ENCODE assay signal across 27 mouse cellular contexts in the genomic region with DNA sequence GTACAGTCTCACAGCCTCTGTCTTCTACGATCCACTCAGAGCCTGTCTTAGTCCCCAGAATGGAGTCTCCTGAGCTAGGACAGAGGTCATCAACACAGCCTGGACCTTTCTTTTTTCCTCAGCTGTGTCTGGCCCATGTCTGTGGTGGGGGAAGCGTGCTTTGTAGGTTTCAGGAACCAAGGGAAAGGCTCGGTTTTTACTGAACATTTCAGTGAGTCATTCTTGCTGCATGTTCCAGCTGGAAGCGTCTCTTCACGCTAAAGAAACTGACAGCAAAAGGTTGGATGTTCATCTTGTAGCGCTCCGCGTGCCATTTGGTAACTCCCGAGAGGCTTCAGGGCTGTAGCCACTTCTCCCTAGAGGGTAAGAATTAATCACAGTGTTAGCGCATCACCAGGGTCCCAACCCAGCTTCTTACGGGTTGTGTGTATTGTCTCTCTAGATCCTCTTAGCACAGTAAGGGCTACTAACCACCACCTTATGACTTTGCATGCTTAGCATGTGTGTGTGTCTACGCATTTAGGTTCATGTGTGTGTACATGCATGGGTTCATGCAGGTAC.
DNase-seq lines count a peak whose midpoint lies in the region; ATAC-seq and TF ChIP-seq lines count a peak whose summit lies in the region.
"Had no signal": no experiment of that assay in that cellular context is flagged by ENCODE, and none has a peak within 500 bp of the region (broad histone marks: within the 10 kb centered on the region; RNA-seq: fewer than 3 reads in every experiment).

No protein-coding gene starts in this region.

- H3K4me1 ChIP-seq in hindbrain, embryonic 10.5 days (replicated peaks): peaks cover 22% of the 10 kb centered on the region
- H3K4me1 ChIP-seq in hindbrain, embryonic 11.5 days (replicated peaks; ENCODE audit: control insufficient read depth, insufficient read depth, low read length): no peaks in the 10 kb centered on the region
- H3K4me1 ChIP-seq: hindbrain, embryonic 15.5 days; limb, embryonic 15.5 days; liver, embryonic 13.5 days had no signal

- 0 out of 2 replicates have a peak overlapping the region, but pooled peaks have one; percentile 16 for H3K27ac ChIP-seq in hindbrain, embryonic 10.5 days
- H3K27ac ChIP-seq in hindbrain, embryonic 11.5 days (ENCODE audit: low read depth, low read length): no peak overlapping the region
- H3K27ac ChIP-seq: forebrain, embryonic 10.5 days; hindbrain, embryonic 15.5 days; left cerebral cortex, adult 2 months; limb, embryonic 10.5 days; limb, embryonic 15.5 days; liver, embryonic 13.5 days; midbrain, embryonic 13.5 days had no signal

- no peak for ATAC-seq in hindbrain, embryonic 11.5 days (ENCODE audit: low FRiP score)
- ATAC-seq: CD4-positive, CD25-positive, alpha-beta regulatory T cell, adult 4 months; forebrain, embryonic 16.5 days; inflammation-experienced regulatory T-cells, adult 6 months; midbrain, embryonic 13.5 days had no signal

- WGBS in hindbrain, embryonic 10.5 days: 93% methylated on average over 12 of the region's 12 CpGs
- WGBS in hindbrain, embryonic 11.5 days: 92% methylated on average over 12 of the region's 12 CpGs

- TF ChIP-seq POLR2A in myocyte (IDR thresholded peaks at IDR 0.05; ENCODE audit: insufficient read length, low read depth): no peak

- no peaks in the 10 kb centered on the region for H3K27me3 ChIP-seq in hindbrain, embryonic 10.5 days (ENCODE audit: insufficient read depth, poor library complexity, severe bottlenecking)
- no peaks in the 10 kb centered on the region for H3K27me3 ChIP-seq in hindbrain, embryonic 11.5 days (ENCODE audit: control insufficient read depth, insufficient read depth, low read length)
- no peaks in the 10 kb centered on the region for H3K27me3 ChIP-seq in myocyte (ENCODE audit: control insufficient read depth, insufficient read depth, insufficient read length)
- H3K27me3 ChIP-seq: hindbrain, embryonic 15.5 days; limb, embryonic 15.5 days; liver, embryonic 13.5 days; midbrain, embryonic 13.5 days had no signal

- H3K9ac ChIP-seq in hindbrain, embryonic 11.5 days (ENCODE audit: low read depth, low read length): no peak overlapping the region
- H3K9ac ChIP-seq: hindbrain, embryonic 15.5 days; limb, embryonic 15.5 days; liver, embryonic 13.5 days; midbrain, embryonic 13.5 days had no signal

- H3K9me3 ChIP-seq in hindbrain, embryonic 10.5 days: peaks cover 5% of the 10 kb centered on the region; the same call in 1 of the 2 replicates
- no peaks in the 10 kb centered on the region for H3K9me3 ChIP-seq in hindbrain, embryonic 11.5 days (ENCODE audit: control insufficient read depth, low read length)
- H3K9me3 ChIP-seq: hindbrain, embryonic 15.5 days; limb, embryonic 15.5 days; liver, embryonic 13.5 days had no signal

- no peak overlapping the region for H3K4me3 ChIP-seq in hindbrain, embryonic 10.5 days
- H3K4me3 ChIP-seq in hindbrain, embryonic 11.5 days (ENCODE audit: low read depth, low read length): no peak overlapping the region
- H3K4me3 ChIP-seq in myocyte: no peak overlapping the region
- H3K4me3 ChIP-seq: forebrain, embryonic 10.5 days; hindbrain, embryonic 15.5 days; left cerebral cortex, adult 2 months; limb, embryonic 10.5 days; limb, embryonic 15.5 days; liver, embryonic 13.5 days; midbrain, embryonic 13.5 days had no signal

- no peaks in the 10 kb centered on the region for H3K36me3 ChIP-seq in hindbrain, embryonic 10.5 days
- H3K36me3 ChIP-seq in hindbrain, embryonic 11.5 days (ENCODE audit: control insufficient read depth, insufficient read depth, low read length): no peaks in the 10 kb centered on the region
- H3K36me3 ChIP-seq in myocyte (ENCODE audit: control insufficient read depth, insufficient read depth): no peaks in the 10 kb centered on the region
- H3K36me3 ChIP-seq: forebrain, embryonic 10.5 days; hindbrain, embryonic 15.5 days; limb, embryonic 10.5 days; limb, embryonic 15.5 days; liver, embryonic 13.5 days; midbrain, embryonic 13.5 days had no signal

- intact Hi-C loops in left cerebral cortex, postnatal 25 days (cut with DNase I): no loop called here
- intact Hi-C loops in left cerebral cortex, postnatal 10 days (cut with DNase I): no loop called here

- no peaks in the 10 kb centered on the region for H3K79me2 ChIP-seq in myocyte (ENCODE audit: control insufficient read depth, insufficient read depth)

- DNase-seq in hindbrain, embryonic 10.5 days (ENCODE audit: low spot score): no peak
- no peak for DNase-seq in hindbrain, embryonic 11.5 days (ENCODE audit: low spot score)
- DNase-seq in left cerebral cortex, postnatal 25 days (ENCODE audit: low spot score in 2 of 2): peak; percentile 13 to 48
- DNase-seq in left cerebral cortex, postnatal 10 days (ENCODE audit: extremely low spot score in 1 of 2, low spot score in 2 of 2): no peak
- DNase-seq in urinary bladder, postnatal 14 days (ENCODE audit: low spot score): peak; percentile 25
- DNase-seq in urinary bladder, postnatal 10 days (ENCODE audit: low spot score): no peak
- DNase-seq in adrenal gland, adult 8-10 months: no peak
- DNase-seq: adrenal gland, postnatal 36 days; cerebellum, adult 8-10 months; cerebellum, postnatal 25 days; gastrocnemius, postnatal 10 days; heart, postnatal 36 days; kidney, adult 11 months; liver, embryonic 13.5 days; lung, adult 18-20 months; lung, postnatal 36 days; thymus, postnatal 4 days had no signal

- H3ac ChIP-seq in myocyte (ENCODE audit: control insufficient read depth, insufficient read length): no peak overlapping the region

- H3K4me2 ChIP-seq in hindbrain, embryonic 11.5 days (replicated peaks; ENCODE audit: low read depth, low read length): no peak overlapping the region
- H3K4me2 ChIP-seq in myocyte (ENCODE audit: low read depth): peak overlapping the region; percentile 56
- H3K4me2 ChIP-seq: hindbrain, embryonic 15.5 days; limb, embryonic 15.5 days; liver, embryonic 13.5 days; midbrain, embryonic 13.5 days had no signal

TF ChIP-seq in myocyte, 11 proteins besides CTCF, POLR2A, EP300 and RAD21:
- TF ChIP-seq MYOD1 (IDR thresholded peaks at IDR 0.05; ENCODE audit: control insufficient read depth in 1 of 3, insufficient read length in 2 of 3, low read depth in 2 of 3) (no peak), E2F4 (IDR thresholded peaks at IDR 0.05; ENCODE audit: insufficient read depth) (no peak), MYOG (IDR thresholded peaks at IDR 0.05; ENCODE audit: control insufficient read depth in 1 of 3, insufficient read depth in 1 of 3, insufficient read length in 2 of 3, low read depth in 2 of 3) (no peak), USF1 (IDR thresholded peaks at IDR 0.05; ENCODE audit: low read depth) (no peak), MAX (IDR thresholded peaks at IDR 0.05; ENCODE audit: low read depth) (no peak), TCF3 (IDR thresholded peaks at IDR 0.05; ENCODE audit: insufficient read length, low read depth) (no peak), TCF12 (IDR thresholded peaks at IDR 0.05; ENCODE audit: insufficient read depth, poor library complexity, severe bottlenecking) (no peak), CEBPB (IDR thresholded peaks at IDR 0.05; ENCODE audit: insufficient read depth, poor library complexity, severe bottlenecking) (no peak), REST (IDR thresholded peaks at IDR 0.05; ENCODE audit: insufficient read depth, insufficient read length) (no peak), SRF (IDR thresholded peaks at IDR 0.05; ENCODE audit: control insufficient read depth, insufficient read length, low read depth) (no peak), POLR2AphosphoS2 (IDR thresholded peaks at IDR 0.05; ENCODE audit: insufficient read length, low read depth) (no peak)

Comparison
In these comparisons a context has a peak if more than half of its experiments do, and no peak if none do; other contexts are left out.
1. DNase-seq: peak in left cerebral cortex, postnatal 25 days (2 of 2) and urinary bladder, postnatal 14 days (single experiment); none in hindbrain, embryonic 10.5 days (single experiment), hindbrain, embryonic 11.5 days (single experiment), left cerebral cortex, postnatal 10 days (0 of 2), urinary bladder, postnatal 10 days (single experiment) and adrenal gland, adult 8-10 months (single experiment).